Mouse (Mus musculus) kidney, postnatal 10 days (tissue): Measurements from ENCODE around the gene Cit.
"Not testable (repeated sequence)": the region's sequence is repeated elsewhere in the genome, so short reads cannot be mapped to it uniquely, and the experiment has no call there.

Experiments used
- DNase-seq: peaks from one replicate; pipeline ENCODE4 v3.0.0; 2021; ENCODE audit warnings: mixed read lengths

The Cit gene

GRCm38 (mm10) chr5:115844766-115845634 lies at the start of gene Cit:
Gene Cit, plus strand, starts transcription at chr5:115845278.
- peak; percentile 95 for DNase-seq

DNA sequence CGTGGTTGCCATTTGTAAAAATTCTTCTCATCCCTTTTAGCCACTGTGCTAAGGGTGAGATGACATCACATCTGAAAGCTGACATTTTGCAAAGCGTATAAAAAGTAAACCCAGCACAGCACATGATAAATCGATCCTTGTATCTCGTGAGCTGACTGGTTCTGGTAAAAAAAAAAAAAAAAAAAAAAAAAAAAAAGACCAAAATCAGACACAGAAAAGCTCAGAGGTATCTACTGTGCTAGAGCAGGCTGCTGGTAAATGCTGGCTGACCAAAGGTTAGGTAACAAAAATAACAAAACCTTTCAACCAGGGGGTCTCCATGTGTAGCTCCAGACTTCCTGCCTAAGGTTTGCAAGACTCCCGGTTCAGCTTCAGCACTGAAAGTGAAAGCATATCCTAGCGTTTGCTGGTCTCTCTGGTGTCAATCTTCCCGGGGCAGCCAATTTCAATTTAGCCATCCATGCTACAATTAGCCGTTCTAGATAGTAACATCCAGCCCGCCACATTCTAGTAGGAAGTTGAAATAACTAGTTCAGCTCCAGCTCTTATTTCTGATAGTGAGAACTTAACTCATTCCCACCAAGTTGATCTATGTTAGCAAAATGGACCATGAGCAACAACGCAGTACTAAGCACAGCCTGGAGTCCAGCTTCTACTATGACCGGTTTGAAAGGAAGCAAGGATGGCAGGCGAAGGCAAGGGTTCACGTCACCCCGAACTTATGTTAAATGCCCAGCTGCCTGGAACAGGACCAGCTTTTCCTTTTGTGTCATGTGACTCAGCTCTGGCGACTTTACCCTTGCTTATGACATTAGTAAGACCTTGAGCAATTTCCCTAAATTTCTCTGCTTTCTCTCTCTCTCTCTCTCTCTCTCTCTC lies 45.8 kb upstream of the Cit start:
- peak; percentile 13 for DNase-seq

DNA sequence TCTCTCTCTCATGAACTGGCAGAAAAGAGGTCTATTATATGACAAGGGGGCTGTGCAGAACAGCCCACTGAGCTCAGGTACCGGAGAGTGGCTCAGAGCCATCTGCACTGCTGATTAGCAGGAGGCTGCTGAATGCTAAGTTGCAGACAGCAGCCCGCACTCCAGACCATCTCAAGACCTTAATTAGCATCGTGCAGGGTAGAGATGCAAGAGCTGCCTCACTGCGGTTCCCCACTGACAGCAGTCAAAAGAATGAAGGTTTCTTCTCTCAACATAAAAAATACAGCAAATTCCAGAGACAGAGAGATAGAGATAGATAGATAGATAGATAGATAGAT lies 45.2 kb upstream of the Cit start:
- DNase-seq = no peak

- DNase-seq = no peak
Observed at GRCm38 (mm10) chr5:115812262-115812661, 32.8 kb upstream of the Cit start.

DNA sequence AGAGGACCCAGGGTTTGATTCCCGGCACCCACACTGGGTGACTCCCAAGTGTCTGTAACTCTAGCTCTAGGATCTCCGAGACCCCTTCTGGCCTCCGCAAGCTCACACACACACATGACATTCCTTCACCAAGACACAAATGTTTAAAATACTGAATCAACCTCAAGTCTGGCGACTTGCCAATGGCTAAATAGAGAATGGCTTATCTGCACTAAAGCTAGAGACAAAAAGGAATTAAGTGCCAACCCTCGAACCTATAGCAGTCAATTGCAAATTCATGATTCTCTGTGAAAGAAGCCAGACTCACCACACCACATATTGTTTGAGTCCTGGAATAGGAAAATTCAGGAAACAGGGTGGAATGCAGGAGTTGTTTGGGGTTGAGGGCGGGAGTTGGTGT lies 28.1 kb upstream of the Cit start:
- no peak for DNase-seq

DNA sequence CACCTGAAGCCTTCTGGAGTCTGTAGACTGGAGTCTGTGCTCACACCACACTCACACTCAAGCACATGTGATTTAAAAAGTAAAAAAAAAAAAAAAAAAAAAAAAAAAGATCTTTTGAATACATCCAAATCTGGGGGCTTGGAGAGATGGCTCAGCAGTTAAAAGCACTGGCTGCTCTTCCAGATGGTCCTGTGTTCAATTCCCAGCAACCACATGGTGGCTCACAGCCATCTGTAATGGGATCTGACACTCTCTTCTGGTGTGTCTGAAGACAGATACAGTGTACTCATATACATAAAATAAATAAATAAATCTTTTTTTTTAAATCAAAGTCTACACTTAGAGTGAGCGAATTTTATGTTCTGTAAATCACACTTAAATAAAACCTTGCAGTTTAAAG lies 27.4 kb upstream of the Cit start:
- DNase-seq = not testable (repeated sequence)

GRCm38 (mm10) chr5:115819966-115820365 lies 25.1 kb upstream of the Cit start:
- DNase-seq = no peak

- no peak for DNase-seq
Observed at GRCm38 (mm10) chr5:115821200-115821599, 23.9 kb upstream of the Cit start.

DNA sequence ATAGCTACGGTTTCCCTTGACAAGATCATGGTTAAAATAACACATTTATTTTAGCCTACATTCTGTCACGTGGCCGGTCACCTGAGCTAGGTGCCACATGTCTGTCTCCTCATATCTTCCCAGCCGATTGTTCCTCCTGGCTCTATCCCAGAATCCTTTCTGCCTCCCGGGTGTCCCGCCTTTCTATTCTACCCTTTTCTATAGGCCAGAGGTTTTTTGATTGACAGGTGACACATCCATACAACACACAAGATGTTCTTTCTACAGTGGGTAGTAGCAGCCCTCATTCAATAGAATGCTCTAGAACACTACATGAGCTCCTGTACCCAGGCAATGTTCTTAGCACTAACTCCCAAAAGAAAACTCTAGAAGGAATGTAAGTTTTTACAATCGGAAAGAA lies 23.2 kb upstream of the Cit start:
- DNase-seq = no peak

GRCm38 (mm10) chr5:115832754-115833153 lies 12.3 kb upstream of the Cit start:
- no peak for DNase-seq

DNA sequence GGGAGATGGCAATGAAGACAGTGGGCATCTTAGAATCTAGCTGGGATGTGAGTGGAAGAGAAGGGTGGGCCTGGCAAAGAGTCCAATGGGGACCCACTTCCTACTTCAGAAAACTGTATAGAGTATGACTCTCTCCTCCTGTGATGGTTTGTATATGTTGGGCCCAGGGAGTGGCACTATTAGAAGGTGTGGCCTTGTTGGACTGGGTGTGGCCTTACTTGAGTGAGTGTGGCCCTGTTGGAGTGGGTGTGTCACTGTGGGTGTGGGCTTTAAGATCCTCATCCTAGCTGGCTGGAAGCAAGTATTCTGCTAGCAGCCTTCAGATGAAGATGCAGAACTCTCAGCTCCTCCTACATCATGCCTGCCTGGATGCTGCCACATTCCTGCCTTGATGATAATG lies 11.3 kb upstream of the Cit start:
- DNase-seq = not testable (repeated sequence)

DNA sequence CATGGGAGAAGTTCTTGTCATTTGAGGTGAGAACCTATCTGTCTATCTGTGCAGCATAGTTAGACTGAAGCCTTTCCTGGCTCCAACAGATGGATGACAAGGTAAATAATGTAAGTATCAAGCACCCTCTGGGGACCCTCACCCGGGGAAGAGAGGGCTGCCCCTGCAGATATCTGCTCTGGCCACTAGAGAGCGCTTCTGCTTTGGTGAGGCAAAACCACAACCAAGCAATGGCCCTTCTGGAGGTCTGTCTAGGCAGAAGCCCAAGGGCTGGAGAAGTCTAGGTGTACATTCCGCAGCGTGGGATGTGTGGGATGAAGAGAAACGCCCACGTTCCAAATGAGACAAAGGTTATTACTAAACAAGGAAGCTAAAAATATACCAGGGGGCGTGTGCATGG lies 9.8 kb upstream of the Cit start:
- DNase-seq = peak; percentile 30

- no peak for DNase-seq
Observed at GRCm38 (mm10) chr5:115838059-115838458, 7.0 kb upstream of the Cit start.

DNA sequence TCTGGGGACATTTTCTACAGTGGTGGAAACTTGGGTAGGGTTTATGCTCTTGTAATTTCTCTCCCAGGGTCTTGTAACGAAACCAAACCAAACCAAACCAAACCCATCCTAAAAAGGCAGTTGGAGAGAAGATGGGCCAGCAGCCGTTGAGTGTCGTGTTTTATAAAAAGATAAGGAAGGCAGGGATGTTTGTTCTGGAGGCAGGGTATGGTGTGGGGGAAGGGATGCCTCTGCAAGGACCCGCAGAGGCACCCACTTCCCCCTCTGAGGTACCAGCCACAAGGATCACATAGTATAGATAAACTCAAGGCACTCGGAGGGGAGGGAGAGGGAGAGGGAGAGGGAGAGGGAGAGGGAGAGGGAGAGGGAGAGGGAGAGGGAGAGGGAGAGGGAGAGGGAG lies 4.6 kb upstream of the Cit start:
- DNase-seq = no peak

GRCm38 (mm10) chr5:115840946-115841775 lies 3.9 kb upstream of the Cit start:
- DNase-seq = no peak

DNA sequence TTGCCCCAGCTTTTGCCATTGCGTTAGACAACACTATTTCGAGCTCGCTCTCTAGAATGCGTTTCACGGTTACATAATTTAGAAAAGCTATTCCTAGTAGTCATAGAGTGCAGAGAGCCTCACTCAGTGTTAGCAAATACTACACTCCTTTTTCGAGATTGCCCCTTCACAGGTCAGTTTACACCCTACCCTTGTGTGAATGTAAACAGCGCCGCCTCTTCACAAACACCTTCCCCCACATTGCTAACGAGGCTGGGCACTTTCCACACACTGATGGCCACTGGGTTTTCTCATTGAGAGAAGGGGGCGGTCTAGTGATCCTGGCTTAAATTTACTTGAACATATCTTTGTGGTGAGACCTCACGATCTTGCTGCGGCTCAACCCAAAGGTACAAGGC lies 711 bp upstream of the Cit start:
- DNase-seq = no peak

DNA sequence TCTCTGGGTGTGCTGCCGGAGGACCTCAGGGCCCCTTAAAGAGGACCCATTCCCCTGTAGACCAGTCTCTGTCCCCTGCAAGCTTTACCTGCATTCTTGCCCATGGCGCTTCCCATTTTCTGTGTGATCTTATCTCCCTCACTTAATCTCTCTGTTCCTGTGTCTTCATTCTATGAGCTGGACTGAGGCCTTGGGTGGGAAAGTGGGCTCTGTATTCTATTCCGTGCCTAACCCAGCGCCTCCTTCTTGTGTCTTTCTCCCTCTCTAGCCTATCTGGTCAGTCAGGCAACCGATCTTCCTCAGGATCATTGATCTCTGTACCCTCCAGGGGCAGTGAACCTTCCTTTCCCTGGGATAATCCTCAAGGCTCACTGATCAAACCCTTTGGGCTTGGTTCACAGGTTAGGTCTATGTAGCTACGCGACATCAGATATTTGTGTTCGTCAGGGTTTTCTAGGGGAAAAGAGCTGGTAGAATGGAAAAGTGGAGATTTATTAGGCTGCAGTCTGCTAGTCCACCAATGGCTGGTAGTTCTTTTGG lies 627 bp downstream of the Cit start:
- no peak for DNase-seq

DNA sequence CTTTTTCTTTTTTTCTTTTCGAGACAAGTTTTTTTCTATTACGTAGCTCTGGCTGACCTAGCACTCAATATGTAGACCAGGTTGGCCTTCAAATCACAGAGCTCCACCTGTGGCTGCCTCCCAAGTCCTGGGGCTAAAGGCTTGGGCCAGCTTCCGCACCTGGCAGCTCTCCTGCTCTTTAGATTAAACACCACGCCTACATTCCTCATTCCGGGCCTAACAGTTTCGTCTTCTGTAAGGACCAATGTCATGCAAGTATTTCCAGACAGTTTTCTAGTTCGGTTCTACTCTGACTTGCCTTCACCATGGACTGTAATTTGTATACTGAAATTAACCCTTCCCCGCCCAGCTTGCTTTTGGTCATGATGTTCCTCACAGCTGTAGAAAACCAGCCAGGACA lies 2.1 kb downstream of the Cit start:
- DNase-seq = no peak

DNA sequence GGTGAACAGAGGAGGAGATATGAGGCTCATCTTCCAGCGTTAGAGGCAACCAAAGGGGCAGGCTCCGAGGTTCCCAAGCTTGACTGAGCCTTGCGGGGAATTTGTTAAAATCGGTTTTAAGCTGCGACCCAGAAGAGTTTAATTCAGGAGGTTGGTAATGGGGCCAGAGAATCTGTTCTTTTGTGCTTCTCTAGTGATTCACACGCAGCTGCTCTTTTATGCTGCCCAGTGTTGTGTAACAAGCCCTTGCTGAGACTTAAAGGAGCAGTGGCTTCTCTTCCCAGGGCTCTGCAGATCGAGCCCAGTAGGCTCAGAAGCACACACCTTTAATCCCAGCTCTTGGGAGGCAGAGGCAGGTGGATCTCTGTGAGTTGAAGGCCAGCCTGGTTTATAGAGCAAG lies 3.4 kb downstream of the Cit start:
- no peak for DNase-seq

DNA sequence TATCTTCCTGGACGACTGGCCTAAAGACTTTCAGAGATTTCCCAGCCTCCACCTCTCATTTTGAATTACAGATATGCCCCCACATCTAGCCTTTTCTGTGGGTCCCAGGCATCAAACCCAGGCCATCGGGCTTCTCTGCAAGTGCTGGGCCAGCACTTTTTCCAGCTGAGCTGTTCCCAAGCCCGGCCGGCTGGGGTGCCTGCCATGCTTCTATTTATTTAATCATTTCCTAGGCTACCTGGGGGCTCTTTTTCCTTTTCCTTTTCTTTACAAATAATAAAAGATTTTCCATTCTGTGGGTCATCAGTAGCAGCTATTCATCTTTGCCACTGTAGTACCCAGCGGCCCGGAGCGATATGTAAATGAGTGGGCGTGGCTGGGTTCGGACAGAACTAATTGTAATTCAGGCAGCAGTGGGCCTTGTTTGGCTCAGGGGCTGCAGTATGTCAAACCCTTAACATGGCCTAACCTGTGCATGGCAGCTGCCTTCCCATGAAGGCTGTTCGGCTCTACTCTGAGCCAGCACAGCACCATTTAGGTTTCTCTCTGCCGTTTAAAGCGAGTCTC lies 4.3 kb downstream of the Cit start:
- DNase-seq = no peak

GRCm38 (mm10) chr5:115850250-115851028 lies 5.4 kb downstream of the Cit start:
- DNase-seq = no peak

DNA sequence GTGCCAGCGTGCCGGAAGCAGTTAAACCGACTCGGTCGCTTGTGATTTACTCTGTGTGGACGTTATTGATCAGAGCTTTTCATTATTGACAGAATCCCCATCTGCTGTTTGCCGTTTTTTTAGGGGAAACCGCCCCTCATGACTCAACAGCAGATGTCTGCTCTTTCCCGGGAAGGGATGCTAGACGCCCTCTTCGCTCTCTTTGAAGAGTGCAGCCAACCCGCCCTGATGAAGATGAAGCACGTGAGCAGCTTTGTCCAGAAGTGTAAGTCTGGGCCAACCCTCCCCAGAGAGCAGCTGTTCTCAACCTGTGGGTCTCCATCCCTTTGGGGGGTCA lies 5.9 kb downstream of the Cit start:
- no peak for DNase-seq
